Mouse (Mus musculus) heart, embryonic 13.5 days (tissue): Measurements from ENCODE around the gene Igsf21. TPM values are rescaled to one million over a fixed set of nuclear protein-coding genes. Genes with fewer than 3 reads are reported as not detected.

Experiments
- ATAC-seq: fragments of 200-750 bp; cut with Nextera tagmentation; 2 replicates; pipeline ENCODE4 v1.8.0; 2017; ENCODE audit warnings: moderate TSS enrichment; ENCODE audit not compliant: insufficient number of reproducible peaks, low FRiP score, low TSS enrichment; ENCODE audit errors: extremely low read depth
- H3K27ac ChIP-seq: fragments of 300-500 bp; sonication (generic); replicated peaks from 2 replicates; pipeline ENCODE4 v1.5.1; 2015; ENCODE audit warnings: moderate library complexity, mild to moderate bottlenecking, inconsistent platforms
- H3K27me3 ChIP-seq: fragments of 300-500 bp; sonication (generic); replicated peaks from 2 replicates; pipeline ENCODE4 v1.6.1; 2015; ENCODE audit warnings: mild to moderate bottlenecking, inconsistent platforms
- H3K36me3 ChIP-seq: fragments of 300-500 bp; sonication (generic); 2 replicates; pipeline ENCODE4 v1.6.1; 2015; ENCODE audit warnings: mild to moderate bottlenecking, inconsistent platforms
- H3K4me1 ChIP-seq: fragments of 300-500 bp; sonication (generic); 2 replicates; pipeline ENCODE4 v1.6.1; 2015; ENCODE audit warnings: inconsistent platforms
- H3K4me2 ChIP-seq: fragments of 300-500 bp; sonication (generic); 2 replicates; pipeline ENCODE4 v1.6.1; 2015; ENCODE audit warnings: inconsistent platforms, mild to moderate bottlenecking, moderate library complexity
- H3K4me3 ChIP-seq: fragments of 300-500 bp; sonication (generic); 2 replicates; pipeline ENCODE4 v1.5.1; 2015; ENCODE audit warnings: moderate library complexity, mild to moderate bottlenecking, inconsistent platforms
- H3K9ac ChIP-seq: fragments of 300-500 bp; sonication (generic); 2 replicates; pipeline ENCODE4 v1.6.1; 2015; ENCODE audit warnings: inconsistent platforms, mild to moderate bottlenecking, moderate library complexity
- H3K9me3 ChIP-seq: fragments of 300-500 bp; sonication (generic); 2 replicates; pipeline ENCODE4 v1.6.1; 2016; ENCODE audit warnings: inconsistent platforms
- WGBS: fragments of 180-500 bp; shearing (Covaris S2); methylation state at CpG from one replicate; pipeline ENCODE4 v1.1.7; 2015; ENCODE audit warnings: mixed read lengths; 5-methylcytosine and 5-hydroxymethylcytosine counted together
- polyA plus RNA-seq: library from polyadenylated mRNA; unstranded; fragments of >200 nt; fragmentation: Nextera tagmentation; extraction: Ambion mirVana; gene quantifications from 2 replicates; pipeline ENCODE4 v1.2.1, GENCODE M21; 2015

Gene Igsf21
- polyA plus RNA-seq, 1 experiment from 2014 or later = 0.13 TPM

GRCm38 (mm10) chr4:140037784-140038387 lies 208.7 kb downstream of the Igsf21 start:
- H3K27me3 ChIP-seq = peaks cover 80% of the 10 kb centered on the region
- 3% methylated on average over 13 of the region's 13 CpGs for WGBS
- H3K9me3 ChIP-seq = peaks cover 7% of the 10 kb centered on the region; the same call in 1 of the 2 replicates
- H3K4me2 ChIP-seq = peak overlapping the region; percentile 31
- H3K4me3 ChIP-seq = no peak overlapping the region
- H3K36me3 ChIP-seq = no peaks in the 10 kb centered on the region
- H3K27ac ChIP-seq = no peak overlapping the region
- H3K9ac ChIP-seq = no peak overlapping the region
- ATAC-seq = no peak
- H3K4me1 ChIP-seq = peaks cover 10% of the 10 kb centered on the region

- Histone ChIP-seq H3K27me3 (peaks cover 71% of the 10 kb centered on the region), H3K4me1 (peaks cover 10% of the 10 kb centered on the region), H3K9ac (no peak overlapping the region), H3K4me2 (no peak overlapping the region), H3K9me3 (peaks cover 2% of the 10 kb centered on the region; the same call in 1 of the 2 replicates), H3K4me3 (no peak overlapping the region), H3K27ac (no peak overlapping the region), H3K36me3 (no peaks in the 10 kb centered on the region)
- ATAC-seq = no peak
- 51% methylated on average over 15 of the region's 15 CpGs for WGBS
These were observed 211.4 kb downstream of the Igsf21 start for GRCm38 (mm10) chr4:140035232-140035631.

DNA sequence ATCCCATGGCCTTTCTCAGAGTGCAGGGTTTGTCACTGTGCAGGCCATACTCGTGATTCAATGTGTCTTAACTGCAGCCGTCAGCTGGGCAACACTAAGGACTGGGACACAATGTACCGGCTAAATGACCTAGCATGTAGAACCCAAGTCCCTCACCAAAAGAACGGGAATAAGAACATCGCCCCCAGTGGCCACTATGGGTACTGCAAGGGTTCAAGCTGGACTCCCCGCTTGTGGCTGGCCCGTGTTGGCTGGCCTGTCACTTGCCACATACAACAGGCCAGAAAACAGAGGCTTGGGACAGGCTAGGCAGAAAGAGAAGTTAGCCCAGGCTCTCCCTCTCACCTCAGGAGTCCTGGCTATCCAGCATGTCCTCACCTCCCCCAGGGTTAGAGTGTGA lies 213.2 kb downstream of the Igsf21 start:
- WGBS = 31% methylated on average over 7 of the region's 7 CpGs
- H3K27ac ChIP-seq = no peak overlapping the region
- no peaks in the 10 kb centered on the region for H3K9me3 ChIP-seq
- no peak overlapping the region for H3K4me2 ChIP-seq
- H3K4me3 ChIP-seq = no peak overlapping the region
- H3K36me3 ChIP-seq = no peaks in the 10 kb centered on the region
- ATAC-seq = no peak
- no peak overlapping the region for H3K9ac ChIP-seq
- H3K4me1 ChIP-seq = peaks cover 8% of the 10 kb centered on the region
- peaks cover 58% of the 10 kb centered on the region for H3K27me3 ChIP-seq

- WGBS = 53% methylated on average over 4 of the region's 6 CpGs
- Histone ChIP-seq H3K4me3 (no peak overlapping the region), H3K4me1 (no peaks in the 10 kb centered on the region), H3K27ac (no peak overlapping the region), H3K27me3 (peaks cover 28% of the 10 kb centered on the region), H3K36me3 (no peaks in the 10 kb centered on the region), H3K9me3 (no peaks in the 10 kb centered on the region), H3K4me2 (no peak overlapping the region), H3K9ac (no peak overlapping the region)
- ATAC-seq = no peak
These were observed 216.2 kb downstream of the Igsf21 start for GRCm38 (mm10) chr4:140030415-140030814.

GRCm38 (mm10) chr4:140030040-140030386 lies 216.6 kb downstream of the Igsf21 start:
- Histone ChIP-seq H3K9me3 (no peaks in the 10 kb centered on the region), H3K9ac (no peak overlapping the region), H3K36me3 (no peaks in the 10 kb centered on the region), H3K27me3 (peaks cover 24% of the 10 kb centered on the region), H3K4me1 (no peaks in the 10 kb centered on the region), H3K4me3 (no peak overlapping the region), H3K4me2 (no peak overlapping the region), H3K27ac (no peak overlapping the region)
- WGBS = 54% methylated on average over 5 of the region's 5 CpGs
- ATAC-seq = no peak

- no peak overlapping the region for H3K9ac ChIP-seq
- peaks cover 19% of the 10 kb centered on the region for H3K27me3 ChIP-seq
- no peak overlapping the region for H3K27ac ChIP-seq
- no peaks in the 10 kb centered on the region for H3K4me1 ChIP-seq
- no peaks in the 10 kb centered on the region for H3K9me3 ChIP-seq
- 58% methylated on average over 9 of the region's 9 CpGs for WGBS
- no peaks in the 10 kb centered on the region for H3K36me3 ChIP-seq
- no peak overlapping the region for H3K4me2 ChIP-seq
- no peak overlapping the region for H3K4me3 ChIP-seq
- ATAC-seq = no peak
These were observed 217.1 kb downstream of the Igsf21 start for GRCm38 (mm10) chr4:140029324-140030039.

DNA sequence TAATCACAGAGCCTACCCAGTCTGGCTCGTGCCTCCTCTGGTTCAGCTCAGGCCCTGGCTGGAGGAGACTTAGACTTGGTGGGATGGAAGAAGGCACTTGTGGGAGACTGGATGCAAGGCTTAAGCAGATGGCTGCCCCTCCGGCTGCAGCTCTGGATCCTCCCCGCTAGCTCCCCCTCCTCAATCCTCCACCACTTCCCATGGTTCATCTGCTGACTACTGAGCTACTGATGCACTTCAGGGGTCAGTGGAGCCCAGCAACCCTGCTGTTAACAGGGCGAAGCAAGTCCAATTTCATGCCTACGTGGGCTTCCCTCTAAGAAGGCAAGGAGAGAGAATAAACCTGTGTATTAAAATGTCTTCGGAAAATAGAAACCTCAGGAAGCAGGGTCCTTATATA lies 222.8 kb downstream of the Igsf21 start:
- H3K36me3 ChIP-seq = no peaks in the 10 kb centered on the region
- WGBS = 69% methylated on average over 6 of the region's 6 CpGs
- H3K4me1 ChIP-seq = no peaks in the 10 kb centered on the region
- no peaks in the 10 kb centered on the region for H3K9me3 ChIP-seq
- no peak overlapping the region for H3K27ac ChIP-seq
- no peak overlapping the region for H3K9ac ChIP-seq
- H3K27me3 ChIP-seq = peaks cover 18% of the 10 kb centered on the region
- no peak overlapping the region for H3K4me2 ChIP-seq
- no peak for ATAC-seq
- H3K4me3 ChIP-seq = no peak overlapping the region

- no peaks in the 10 kb centered on the region for H3K36me3 ChIP-seq
- no peak overlapping the region for H3K4me2 ChIP-seq
- H3K4me3 ChIP-seq = no peak overlapping the region
- H3K27me3 ChIP-seq = peaks cover 30% of the 10 kb centered on the region
- WGBS = 45% methylated on average over 7 of the region's 7 CpGs
- no peak for ATAC-seq
- no peak overlapping the region for H3K9ac ChIP-seq
- H3K27ac ChIP-seq = no peak overlapping the region
- no peaks in the 10 kb centered on the region for H3K4me1 ChIP-seq
- H3K9me3 ChIP-seq = no peaks in the 10 kb centered on the region
These were observed 230.7 kb downstream of the Igsf21 start for GRCm38 (mm10) chr4:140015916-140016315.

DNA sequence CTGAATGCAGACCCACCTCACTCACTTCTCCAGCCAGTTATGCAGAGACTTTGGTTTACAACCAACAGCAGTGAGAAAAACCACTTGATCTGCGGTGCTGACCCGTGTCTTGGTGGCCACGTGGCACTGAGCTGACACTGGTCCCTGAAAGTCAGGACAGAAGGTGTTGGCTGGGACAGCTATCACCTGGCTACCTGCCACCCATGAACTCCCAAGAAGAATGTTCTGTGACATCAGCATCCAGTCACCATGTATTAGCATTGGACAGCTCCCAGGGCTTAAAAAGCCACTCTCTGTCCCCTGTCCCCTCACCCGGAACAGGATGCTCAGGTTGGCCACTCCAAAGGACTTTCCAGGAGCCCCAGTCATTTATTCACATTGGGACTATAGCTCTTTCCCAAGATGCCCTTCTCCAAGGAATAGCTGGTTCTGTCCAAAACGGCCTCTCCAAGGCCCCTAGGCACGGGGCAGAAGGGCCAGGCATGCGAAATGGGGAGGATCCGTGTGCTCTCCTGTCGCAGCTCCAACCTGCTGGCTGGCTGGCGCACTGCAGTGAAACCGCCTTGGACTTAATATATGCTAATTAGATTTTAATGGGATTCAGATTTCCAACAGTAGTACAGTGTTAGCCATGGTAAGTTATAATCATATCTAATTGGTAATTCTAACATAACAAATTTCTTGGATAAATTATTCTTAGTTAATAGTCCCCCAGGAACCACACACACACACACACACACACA lies 235.7 kb downstream of the Igsf21 start:
- H3K4me1 ChIP-seq = 0 out of 2 replicates have a peak, but pooled peaks cover 5% of the 10 kb centered on the region
- no peak overlapping the region for H3K9ac ChIP-seq
- H3K27me3 ChIP-seq = peaks cover 48% of the 10 kb centered on the region
- 64% methylated on average over 11 of the region's 11 CpGs for WGBS
- no peak overlapping the region for H3K27ac ChIP-seq
- no peak overlapping the region for H3K4me3 ChIP-seq
- no peak for ATAC-seq
- H3K4me2 ChIP-seq = no peak overlapping the region
- H3K9me3 ChIP-seq = no peaks in the 10 kb centered on the region
- no peaks in the 10 kb centered on the region for H3K36me3 ChIP-seq

GRCm38 (mm10) chr4:140004932-140005331 lies 241.7 kb downstream of the Igsf21 start:
- Histone ChIP-seq H3K4me1 (peaks cover 6% of the 10 kb centered on the region; the same call in 1 of the 2 replicates), H3K4me3 (peak overlapping the region; percentile 26; the same call in 1 of the 2 replicates), H3K27me3 (peaks cover 80% of the 10 kb centered on the region), H3K9ac (no peak overlapping the region), H3K36me3 (no peaks in the 10 kb centered on the region), H3K9me3 (no peaks in the 10 kb centered on the region), H3K4me2 (peak overlapping the region; percentile 45), H3K27ac (no peak overlapping the region)
- ATAC-seq = no peak
- WGBS = 11% methylated on average over 5 of the region's 5 CpGs

DNA sequence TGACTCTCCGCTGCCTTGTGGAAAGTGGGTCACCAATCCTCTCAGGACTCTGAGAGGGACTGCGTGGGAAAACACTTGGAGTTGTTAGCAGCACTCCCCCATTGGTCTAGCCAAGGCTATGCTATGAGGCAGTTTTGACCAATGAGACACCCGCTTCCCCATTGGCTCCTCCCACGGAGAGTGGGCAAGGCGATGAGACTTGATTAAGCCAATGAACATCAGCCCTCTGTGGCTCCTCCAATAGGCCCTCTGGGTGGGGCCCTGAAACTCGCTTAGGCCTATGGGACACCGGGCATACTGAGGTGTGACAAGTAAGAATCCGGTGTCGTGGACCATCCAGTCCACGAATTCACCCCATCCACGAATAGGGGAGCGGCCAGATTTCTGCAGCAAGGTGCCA lies 242.4 kb downstream of the Igsf21 start:
- Histone ChIP-seq H3K27ac (no peak overlapping the region), H3K4me2 (peak overlapping the region; percentile 45), H3K9me3 (no peaks in the 10 kb centered on the region), H3K4me3 (peak overlapping the region; percentile 26), H3K36me3 (no peaks in the 10 kb centered on the region), H3K27me3 (peaks cover 83% of the 10 kb centered on the region), H3K9ac (no peak overlapping the region), H3K4me1 (peaks cover 6% of the 10 kb centered on the region; the same call in 1 of the 2 replicates)
- ATAC-seq = no peak
- WGBS = 8% methylated on average over 12 of the region's 12 CpGs
